Mouse (Mus musculus) limb, embryonic 13.5 days (tissue): ENCODE measurements around the gene Lca5. TPM values are rescaled to one million over a fixed set of nuclear protein-coding genes. Genes with fewer than 3 reads are reported as not detected.
A peak's percentile ranks its signal among the peaks of the same experiment; 100 is the strongest.

Experiments
- ATAC-seq: fragments of 200-750 bp; cut with Nextera tagmentation; 2 replicates; pipeline ENCODE4 v1.8.0; 2017; ENCODE audit warnings: low read depth, moderate number of reproducible peaks, moderate TSS enrichment; ENCODE audit not compliant: low FRiP score
- H3K27ac ChIP-seq: fragments of 300-500 bp; sonication (generic); 2 replicates; pipeline ENCODE4 v1.5.1; 2015; ENCODE audit warnings: inconsistent platforms, mild to moderate bottlenecking, moderate library complexity
- H3K27me3 ChIP-seq: fragments of 300-500 bp; sonication (generic); 2 replicates; pipeline ENCODE4 v1.6.1; 2015; ENCODE audit warnings: mild to moderate bottlenecking, inconsistent platforms
- H3K36me3 ChIP-seq: fragments of 300-500 bp; sonication (generic); 2 replicates; pipeline ENCODE4 v1.6.1; 2015; ENCODE audit warnings: inconsistent platforms, mild to moderate bottlenecking, moderate library complexity
- H3K4me1 ChIP-seq: fragments of 300-500 bp; sonication (generic); 2 replicates; pipeline ENCODE4 v1.6.1; 2015; ENCODE audit warnings: inconsistent platforms
- H3K4me2 ChIP-seq: fragments of 300-500 bp; sonication (generic); replicated peaks from 2 replicates; pipeline ENCODE4 v1.6.1; 2015; ENCODE audit warnings: inconsistent platforms, mild to moderate bottlenecking, moderate library complexity
- H3K4me3 ChIP-seq: fragments of 300-500 bp; sonication (generic); 2 replicates; pipeline ENCODE4 v1.5.1; 2015; ENCODE audit warnings: moderate library complexity, mild to moderate bottlenecking, inconsistent platforms
- H3K9ac ChIP-seq: fragments of 300-500 bp; sonication (generic); 2 replicates; pipeline ENCODE4 v1.6.1; 2015; ENCODE audit warnings: mild to moderate bottlenecking, inconsistent platforms
- H3K9me3 ChIP-seq: fragments of 300-500 bp; sonication (generic); 2 replicates; pipeline ENCODE4 v1.6.1; 2016; ENCODE audit warnings: inconsistent platforms
- WGBS: fragments of 180-500 bp; shearing (Covaris S2); methylation state at CpG from one replicate; pipeline ENCODE4 v1.1.7; 2015; 5-methylcytosine and 5-hydroxymethylcytosine counted together
- polyA plus RNA-seq: library from polyadenylated mRNA; unstranded; fragments of >200 nt; fragmentation: Nextera tagmentation; extraction: Ambion mirVana; gene quantifications from 2 replicates; pipeline ENCODE4 v1.2.1, GENCODE M21; 2015

Lca5 gene
- 18.6 and 22.4 TPM in 2 replicates for polyA plus RNA-seq

DNA sequence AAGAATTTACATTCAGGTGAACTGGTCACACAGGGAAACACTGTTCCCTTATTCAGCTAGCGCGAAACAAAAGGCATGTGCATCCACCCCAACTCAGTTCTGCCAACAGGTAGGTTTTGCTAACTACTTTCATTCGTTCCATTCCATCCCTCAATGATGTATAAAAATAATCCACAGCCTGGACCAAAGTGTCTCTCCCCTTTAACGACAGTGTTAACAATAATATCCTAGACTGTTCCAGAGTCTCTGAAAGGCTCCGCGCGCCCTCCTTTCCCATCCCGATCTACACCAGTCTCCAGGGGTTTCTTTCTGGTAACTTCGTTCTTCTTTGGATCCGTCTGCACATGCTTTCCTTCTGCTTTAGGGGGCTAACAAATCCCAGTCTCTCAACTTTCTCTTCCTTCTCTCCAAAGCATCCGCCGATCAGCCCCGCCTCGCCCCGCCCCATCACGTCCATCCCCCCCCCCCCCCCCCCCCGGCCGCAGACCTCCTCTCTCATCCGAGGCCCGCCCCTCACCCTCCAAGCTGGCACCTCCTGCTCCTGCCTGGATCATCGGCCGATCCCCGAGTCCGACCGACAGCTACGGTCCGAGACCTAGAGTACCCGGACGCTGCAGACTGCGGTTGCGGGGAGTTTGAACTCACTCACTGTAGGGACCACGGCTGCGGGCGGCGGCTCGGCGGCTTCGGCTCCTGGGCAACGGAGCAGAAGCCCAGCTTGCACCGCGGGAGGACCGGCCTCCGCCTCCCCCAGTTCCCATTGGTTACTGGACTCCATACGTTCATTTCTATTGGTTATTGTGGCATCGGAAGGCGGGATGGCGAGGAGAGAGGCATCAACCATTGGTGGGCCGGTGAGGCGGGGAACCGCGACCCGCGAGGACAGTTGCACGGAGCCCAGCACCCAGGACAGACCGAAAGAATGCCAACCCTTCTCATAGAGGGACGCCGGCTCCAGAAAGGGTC lies at the start of gene Lca5:
Gene Lca5 (minus strand): TSS at position 736 of the 966 bp plus-strand sequence.
- H3K36me3 ChIP-seq = no peaks in the 10 kb centered on the region; the same call in 1 of the 2 replicates
- H3K4me2 ChIP-seq = peak within 1 kb of the TSS; percentile 71

GRCm38 (mm10) chr9:83488491-83489210 lies 47.7 kb upstream of the Lca5 start:
- Histone ChIP-seq H3K4me2 (no peak overlapping the region), H3K36me3 (no peaks in the 10 kb centered on the region), H3K4me1 (no peaks in the 10 kb centered on the region), H3K27me3 (no peaks in the 10 kb centered on the region), H3K27ac (no peak overlapping the region), H3K9me3 (no peaks in the 10 kb centered on the region), H3K4me3 (no peak overlapping the region), H3K9ac (no peak overlapping the region)
- 52% methylated on average over 15 of the region's 15 CpGs for WGBS
- no peak for ATAC-seq

More for the DNA sequence above, at the start of gene Lca5:
- Histone ChIP-seq H3K4me1 (peaks cover 12% of the 10 kb centered on the region), H3K27ac (peak within 1 kb of the TSS; percentile 90), H3K4me3 (peak within 1 kb of the TSS; percentile 59), H3K9me3 (no peaks in the 10 kb centered on the region), H3K27me3 (no peaks in the 10 kb centered on the region), H3K9ac (peak within 1 kb of the TSS; percentile 73)
- peak; percentile 99 for ATAC-seq
- 1% methylated on average over 51 of the region's 57 CpGs for WGBS

GRCm38 (mm10) chr9:83487771-83488470 lies 47.0 kb upstream of the Lca5 start:
- Histone ChIP-seq H3K27me3 (no peaks in the 10 kb centered on the region), H3K27ac (no peak overlapping the region), H3K4me1 (peaks cover under 1% of the 10 kb centered on the region), H3K36me3 (no peaks in the 10 kb centered on the region), H3K4me2 (no peak overlapping the region), H3K9ac (no peak overlapping the region), H3K9me3 (no peaks in the 10 kb centered on the region), H3K4me3 (no peak overlapping the region)
- no peak for ATAC-seq
- 48% methylated on average over 9 of the region's 9 CpGs for WGBS

DNA sequence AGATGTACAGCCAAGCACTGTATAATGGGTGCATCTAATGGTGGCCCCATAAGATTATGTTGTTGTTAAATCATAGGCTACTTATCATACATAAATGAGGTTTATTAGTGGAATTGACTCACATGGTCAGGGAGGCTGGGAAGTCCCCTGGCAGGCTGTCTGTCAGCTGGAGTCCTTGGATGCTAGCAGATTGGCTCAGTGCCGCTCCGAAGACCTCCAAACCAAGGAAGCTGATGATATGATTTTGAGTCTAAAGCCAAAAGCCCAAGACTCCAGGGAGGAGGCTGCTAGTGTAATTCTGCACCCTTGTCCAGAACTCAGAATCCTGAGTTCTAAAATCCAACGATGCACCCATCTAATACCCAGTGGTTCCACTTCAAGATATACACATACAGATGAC lies 45.0 kb upstream of the Lca5 start:
- no peak for ATAC-seq
- H3K4me2 ChIP-seq = no peak overlapping the region
- H3K36me3 ChIP-seq = no peaks in the 10 kb centered on the region
- H3K27me3 ChIP-seq = no peaks in the 10 kb centered on the region
- H3K4me3 ChIP-seq = no peak overlapping the region
- WGBS = 96% methylated on average over 3 of the region's 3 CpGs
- peaks cover 8% of the 10 kb centered on the region for H3K4me1 ChIP-seq
- H3K27ac ChIP-seq = no peak overlapping the region
- H3K9ac ChIP-seq = no peak overlapping the region
- H3K9me3 ChIP-seq = no peaks in the 10 kb centered on the region

GRCm38 (mm10) chr9:83485357-83485756 lies 44.4 kb upstream of the Lca5 start:
- no peak for ATAC-seq
- no peaks in the 10 kb centered on the region for H3K27me3 ChIP-seq
- H3K9ac ChIP-seq = no peak overlapping the region
- no peak overlapping the region for H3K27ac ChIP-seq
- H3K36me3 ChIP-seq = no peaks in the 10 kb centered on the region
- WGBS = 95% methylated on average over 1 of the region's 1 CpGs
- H3K9me3 ChIP-seq = no peaks in the 10 kb centered on the region
- H3K4me2 ChIP-seq = no peak overlapping the region
- peaks cover 8% of the 10 kb centered on the region for H3K4me1 ChIP-seq
- H3K4me3 ChIP-seq = no peak overlapping the region

- Histone ChIP-seq H3K9ac (no peak overlapping the region), H3K4me2 (no peak overlapping the region), H3K4me3 (no peak overlapping the region), H3K4me1 (peaks cover 8% of the 10 kb centered on the region), H3K27me3 (no peaks in the 10 kb centered on the region), H3K36me3 (no peaks in the 10 kb centered on the region), H3K27ac (no peak overlapping the region), H3K9me3 (no peaks in the 10 kb centered on the region)
- WGBS = 81% methylated on average over 4 of the region's 4 CpGs
- ATAC-seq = no peak
Observed at GRCm38 (mm10) chr9:83483419-83483818, 42.5 kb upstream of the Lca5 start.

DNA sequence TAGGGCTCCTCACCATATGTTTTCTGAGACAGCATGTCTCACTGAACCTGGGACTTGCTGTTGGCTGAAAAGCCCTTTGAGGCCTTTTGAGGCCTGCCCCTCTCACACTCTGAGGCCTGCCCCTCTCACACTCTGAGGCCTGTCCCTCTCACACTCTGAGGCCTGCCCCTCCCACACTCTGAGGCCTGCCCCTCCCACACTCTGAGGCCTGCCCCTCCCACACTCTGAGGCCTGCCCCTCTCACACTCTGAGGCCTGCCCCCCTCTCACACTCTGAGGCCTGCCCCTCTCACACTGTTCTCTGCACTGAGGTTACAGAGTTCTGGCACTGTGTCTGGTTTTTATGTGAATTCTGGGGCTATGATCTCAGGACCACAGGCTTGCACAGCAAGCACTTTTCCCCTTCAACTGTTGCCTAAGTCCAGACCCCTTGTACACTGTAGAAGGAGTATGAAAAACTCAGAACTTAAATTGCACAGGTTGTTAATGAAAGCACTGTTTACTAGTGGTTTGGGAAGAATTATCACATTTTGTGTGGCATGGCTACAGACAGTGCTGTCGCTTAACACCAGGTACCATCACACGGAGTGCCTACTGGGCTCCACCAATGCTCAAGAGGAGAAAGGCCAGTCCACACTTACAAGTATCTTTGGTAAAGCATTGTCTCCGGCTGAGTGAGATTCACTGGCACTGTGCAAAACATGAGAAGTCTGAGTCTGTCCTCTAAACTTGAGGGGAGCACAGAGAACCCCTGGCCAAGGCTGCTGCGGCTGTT lies 41.4 kb upstream of the Lca5 start:
- 64% methylated on average over 4 of the region's 4 CpGs for WGBS
- H3K27ac ChIP-seq = peak overlapping the region; percentile 79
- no peak overlapping the region for H3K9ac ChIP-seq
- peak; percentile 91 for ATAC-seq
- no peak overlapping the region for H3K4me3 ChIP-seq
- no peaks in the 10 kb centered on the region for H3K9me3 ChIP-seq
- no peaks in the 10 kb centered on the region for H3K36me3 ChIP-seq
- no peak overlapping the region for H3K4me2 ChIP-seq
- H3K4me1 ChIP-seq = peaks cover 8% of the 10 kb centered on the region
- no peaks in the 10 kb centered on the region for H3K27me3 ChIP-seq

GRCm38 (mm10) chr9:83469871-83470270 lies 28.9 kb upstream of the Lca5 start:
- no peak overlapping the region for H3K27ac ChIP-seq
- no peaks in the 10 kb centered on the region for H3K27me3 ChIP-seq
- no peaks in the 10 kb centered on the region for H3K36me3 ChIP-seq
- no peaks in the 10 kb centered on the region for H3K4me1 ChIP-seq
- 69% methylated on average over 2 of the region's 2 CpGs for WGBS
- no peak overlapping the region for H3K4me3 ChIP-seq
- H3K9ac ChIP-seq = no peak overlapping the region
- no peaks in the 10 kb centered on the region for H3K9me3 ChIP-seq
- ATAC-seq = no peak
- H3K4me2 ChIP-seq = no peak overlapping the region

- Histone ChIP-seq H3K36me3 (no peaks in the 10 kb centered on the region), H3K27ac (no peak overlapping the region), H3K9me3 (no peaks in the 10 kb centered on the region), H3K4me3 (peak overlapping the region; percentile 44), H3K4me1 (0 out of 2 replicates have a peak, but pooled peaks cover 3% of the 10 kb centered on the region), H3K9ac (peak overlapping the region; percentile 70), H3K27me3 (no peaks in the 10 kb centered on the region), H3K4me2 (peak overlapping the region; percentile 70)
- peak; percentile 72; the same call in 1 of the 2 replicates for ATAC-seq
- WGBS = 2% methylated on average over 22 of the region's 22 CpGs
Observed at GRCm38 (mm10) chr9:83447771-83448170, 6.8 kb upstream of the Lca5 start.

- H3K36me3 ChIP-seq = no peaks in the 10 kb centered on the region
- 0 out of 2 replicates have a peak overlapping the region, but pooled peaks have one; percentile 70 for H3K9ac ChIP-seq
- peak overlapping the region; percentile 70 for H3K4me2 ChIP-seq
- WGBS = 70% methylated on average over 9 of the region's 9 CpGs
- H3K4me1 ChIP-seq = 0 out of 2 replicates have a peak, but pooled peaks cover 3% of the 10 kb centered on the region
- ATAC-seq = no peak
- H3K27me3 ChIP-seq = no peaks in the 10 kb centered on the region
- H3K4me3 ChIP-seq = peak overlapping the region; percentile 44
- H3K9me3 ChIP-seq = no peaks in the 10 kb centered on the region
- H3K27ac ChIP-seq = no peak overlapping the region
Observed at GRCm38 (mm10) chr9:83447176-83447575, 6.2 kb upstream of the Lca5 start.

DNA sequence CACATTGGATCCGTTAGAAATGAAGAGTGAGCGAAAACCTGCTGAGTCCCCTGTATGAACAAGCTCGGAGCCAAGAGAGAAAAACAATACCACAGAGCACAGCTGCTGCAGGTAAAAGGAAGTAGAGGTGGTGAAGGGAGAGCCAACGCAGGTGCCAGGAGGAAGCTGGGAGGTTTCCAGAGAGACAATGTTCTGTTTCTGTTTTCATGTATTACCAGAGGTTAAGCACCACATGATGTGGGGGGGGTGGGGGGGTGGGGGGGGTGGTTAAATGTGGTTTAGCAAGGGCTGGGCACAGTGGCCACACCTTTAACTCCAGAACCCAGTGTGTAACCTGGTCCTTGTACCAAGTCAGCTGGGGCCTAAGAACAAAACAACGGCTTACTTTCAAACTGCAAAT lies 3.3 kb downstream of the Lca5 start:
- H3K9me3 ChIP-seq = no peaks in the 10 kb centered on the region
- H3K36me3 ChIP-seq = no peaks in the 10 kb centered on the region; the same call in 1 of the 2 replicates
- no peaks in the 10 kb centered on the region for H3K27me3 ChIP-seq
- peaks cover 24% of the 10 kb centered on the region for H3K4me1 ChIP-seq
- H3K9ac ChIP-seq = no peak overlapping the region
- WGBS = 85% methylated on average over 5 of the region's 5 CpGs
- no peak overlapping the region for H3K27ac ChIP-seq
- H3K4me2 ChIP-seq = no peak overlapping the region
- no peak for ATAC-seq
- H3K4me3 ChIP-seq = no peak overlapping the region
